Mouse (Mus musculus): Measurements from ENCODE around the gene Htr6. TPM values are rescaled to one million over a fixed set of nuclear protein-coding genes. Genes with fewer than 3 reads are reported as not detected.

Htr6 gene
- polyA plus RNA-seq (2014; fragmentation: Nextera tagmentation; extraction: Ambion mirVana), result 0.11 TPM in 1 of 2 replicates, not detected in the other

GRCm38 (mm10) chr4:139075041-139075711 is at the start of gene Htr6:
TSS of gene Htr6 (minus strand) at chr4:139075570.
- WGBS, result 1% methylated on average over 29 of the region's 77 CpGs
- H3K4me3 ChIP-seq (ENCODE audit: low read depth, low read length), result peak within 1 kb of the TSS; percentile 40
- H3K4me1 ChIP-seq (ENCODE audit: control insufficient read depth, insufficient read depth, low read length), result peaks cover 7% of the 10 kb centered on the region
- no peaks in the 10 kb centered on the region for H3K36me3 ChIP-seq (ENCODE audit: control insufficient read depth, insufficient read depth, low read length)
- no peaks in the 10 kb centered on the region for H3K9me3 ChIP-seq (ENCODE audit: control insufficient read depth, low read length)
- DNase-seq (ENCODE audit: low spot score), result no peak
- no peak for ATAC-seq (ENCODE audit: insufficient read depth, low FRiP score, low TSS enrichment)
- peak within 1 kb of the TSS; percentile 67 for H3K4me2 ChIP-seq (ENCODE audit: low read depth)
- H3K27ac ChIP-seq (ENCODE audit: low read depth, low read length), result no peak within 1 kb of the TSS
- H3K27me3 ChIP-seq (ENCODE audit: control insufficient read depth, insufficient read depth, low read length), result peaks cover 44% of the 10 kb centered on the region
- 0 out of 2 replicates have a peak within 1 kb of the TSS, but pooled peaks have one; percentile 6 for H3K9ac ChIP-seq (ENCODE audit: low read length)

GRCm38 (mm10) chr4:139124940-139125339 is 49.6 kb upstream of the Htr6 start:
- H3K27ac ChIP-seq (ENCODE audit: low read depth, low read length), result no peak overlapping the region
- no peaks in the 10 kb centered on the region for H3K27me3 ChIP-seq (ENCODE audit: control insufficient read depth, insufficient read depth, low read length)
- ATAC-seq (ENCODE audit: insufficient read depth, low FRiP score, low TSS enrichment), result no peak
- WGBS, result 94% methylated on average over 6 of the region's 6 CpGs
- H3K9ac ChIP-seq (ENCODE audit: low read length), result no peak overlapping the region
- no peak for DNase-seq (ENCODE audit: low spot score)
- H3K4me3 ChIP-seq (ENCODE audit: low read depth, low read length), result no peak overlapping the region
- H3K4me1 ChIP-seq (ENCODE audit: control insufficient read depth, insufficient read depth, low read length), result peaks cover 3% of the 10 kb centered on the region
- no peaks in the 10 kb centered on the region for H3K36me3 ChIP-seq (ENCODE audit: control insufficient read depth, insufficient read depth, low read length)
- H3K9me3 ChIP-seq (ENCODE audit: control insufficient read depth, low read length), result no peaks in the 10 kb centered on the region
- no peak overlapping the region for H3K4me2 ChIP-seq (ENCODE audit: low read depth)

- WGBS, result 91% methylated on average over 4 of the region's 4 CpGs
- H3K4me3 ChIP-seq (ENCODE audit: low read depth, low read length), result no peak overlapping the region
- H3K9ac ChIP-seq (ENCODE audit: low read length), result no peak overlapping the region
- H3K27me3 ChIP-seq (ENCODE audit: control insufficient read depth, insufficient read depth, low read length), result no peaks in the 10 kb centered on the region
- no peak overlapping the region for H3K27ac ChIP-seq (ENCODE audit: low read depth, low read length)
- no peaks in the 10 kb centered on the region for H3K9me3 ChIP-seq (ENCODE audit: control insufficient read depth, low read length)
- H3K36me3 ChIP-seq (ENCODE audit: control insufficient read depth, insufficient read depth, low read length), result no peaks in the 10 kb centered on the region
- no peak for ATAC-seq (ENCODE audit: insufficient read depth, low FRiP score, low TSS enrichment)
- H3K4me1 ChIP-seq (ENCODE audit: control insufficient read depth, insufficient read depth, low read length), result no peaks in the 10 kb centered on the region
- no peak for DNase-seq (ENCODE audit: low spot score)
- no peak overlapping the region for H3K4me2 ChIP-seq (ENCODE audit: low read depth)
Observed at GRCm38 (mm10) chr4:139122557-139122956, 47.2 kb upstream of the Htr6 start.

- H3K4me3 ChIP-seq (ENCODE audit: low read depth, low read length), result no peak overlapping the region
- 84% methylated on average over 7 of the region's 7 CpGs for WGBS
- no peaks in the 10 kb centered on the region for H3K27me3 ChIP-seq (ENCODE audit: control insufficient read depth, insufficient read depth, low read length)
- no peak overlapping the region for H3K4me2 ChIP-seq (ENCODE audit: low read depth)
- H3K9me3 ChIP-seq (ENCODE audit: control insufficient read depth, low read length), result no peaks in the 10 kb centered on the region
- no peak overlapping the region for H3K9ac ChIP-seq (ENCODE audit: low read length)
- DNase-seq (ENCODE audit: low spot score) (no peak), ATAC-seq (ENCODE audit: insufficient read depth, low FRiP score, low TSS enrichment) (no peak)
- H3K27ac ChIP-seq (ENCODE audit: low read depth, low read length), result no peak overlapping the region
- no peaks in the 10 kb centered on the region for H3K4me1 ChIP-seq (ENCODE audit: control insufficient read depth, insufficient read depth, low read length)
- H3K36me3 ChIP-seq (ENCODE audit: control insufficient read depth, insufficient read depth, low read length), result no peaks in the 10 kb centered on the region
Observed at GRCm38 (mm10) chr4:139120998-139121397, 45.6 kb upstream of the Htr6 start.

- no peak overlapping the region for H3K4me2 ChIP-seq (ENCODE audit: low read depth)
- ATAC-seq (ENCODE audit: insufficient read depth, low FRiP score, low TSS enrichment) (no peak), DNase-seq (ENCODE audit: low spot score) (no peak)
- no peaks in the 10 kb centered on the region for H3K27me3 ChIP-seq (ENCODE audit: control insufficient read depth, insufficient read depth, low read length)
- H3K9ac ChIP-seq (ENCODE audit: low read length), result no peak overlapping the region
- no peaks in the 10 kb centered on the region for H3K9me3 ChIP-seq (ENCODE audit: control insufficient read depth, low read length)
- WGBS, result 93% methylated on average over 4 of the region's 4 CpGs
- H3K4me3 ChIP-seq (ENCODE audit: low read depth, low read length), result no peak overlapping the region
- H3K4me1 ChIP-seq (ENCODE audit: control insufficient read depth, insufficient read depth, low read length), result no peaks in the 10 kb centered on the region
- no peak overlapping the region for H3K27ac ChIP-seq (ENCODE audit: low read depth, low read length)
- no peaks in the 10 kb centered on the region for H3K36me3 ChIP-seq (ENCODE audit: control insufficient read depth, insufficient read depth, low read length)
Observed at GRCm38 (mm10) chr4:139120281-139120814, 45.0 kb upstream of the Htr6 start.

- Histone ChIP-seq H3K9ac (ENCODE audit: low read length) (no peak overlapping the region), H3K36me3 (ENCODE audit: control insufficient read depth, insufficient read depth, low read length) (no peaks in the 10 kb centered on the region), H3K27me3 (ENCODE audit: control insufficient read depth, insufficient read depth, low read length) (no peaks in the 10 kb centered on the region), H3K4me1 (ENCODE audit: control insufficient read depth, insufficient read depth, low read length) (no peaks in the 10 kb centered on the region), H3K4me3 (ENCODE audit: low read depth, low read length) (no peak overlapping the region), H3K27ac (ENCODE audit: low read depth, low read length) (no peak overlapping the region), H3K4me2 (ENCODE audit: low read depth) (no peak overlapping the region), H3K9me3 (ENCODE audit: control insufficient read depth, low read length) (no peaks in the 10 kb centered on the region)
- no peak for ATAC-seq (ENCODE audit: insufficient read depth, low FRiP score, low TSS enrichment)
- 90% methylated on average over 3 of the region's 3 CpGs for WGBS
- no peak for DNase-seq (ENCODE audit: low spot score)
Observed at GRCm38 (mm10) chr4:139116356-139117063, 41.1 kb upstream of the Htr6 start.

- no peaks in the 10 kb centered on the region for H3K9me3 ChIP-seq (ENCODE audit: control insufficient read depth, low read length)
- H3K27me3 ChIP-seq (ENCODE audit: control insufficient read depth, insufficient read depth, low read length), result no peaks in the 10 kb centered on the region
- no peak overlapping the region for H3K9ac ChIP-seq (ENCODE audit: low read length)
- H3K4me1 ChIP-seq (ENCODE audit: control insufficient read depth, insufficient read depth, low read length), result no peaks in the 10 kb centered on the region
- H3K4me2 ChIP-seq (ENCODE audit: low read depth), result no peak overlapping the region
- no peak overlapping the region for H3K27ac ChIP-seq (ENCODE audit: low read depth, low read length)
- 85% methylated on average over 5 of the region's 5 CpGs for WGBS
- DNase-seq (ENCODE audit: low spot score), result no peak
- H3K4me3 ChIP-seq (ENCODE audit: low read depth, low read length), result no peak overlapping the region
- H3K36me3 ChIP-seq (ENCODE audit: control insufficient read depth, insufficient read depth, low read length), result no peaks in the 10 kb centered on the region
- ATAC-seq (ENCODE audit: insufficient read depth, low FRiP score, low TSS enrichment), result no peak
Observed at GRCm38 (mm10) chr4:139115721-139116120, 40.4 kb upstream of the Htr6 start.

- Histone ChIP-seq H3K27ac (ENCODE audit: low read depth, low read length) (no peak overlapping the region), H3K27me3 (ENCODE audit: control insufficient read depth, insufficient read depth, low read length) (no peaks in the 10 kb centered on the region), H3K36me3 (ENCODE audit: control insufficient read depth, insufficient read depth, low read length) (no peaks in the 10 kb centered on the region), H3K4me3 (ENCODE audit: low read depth, low read length) (no peak overlapping the region), H3K9me3 (ENCODE audit: control insufficient read depth, low read length) (no peaks in the 10 kb centered on the region), H3K4me2 (ENCODE audit: low read depth) (no peak overlapping the region), H3K9ac (ENCODE audit: low read length) (no peak overlapping the region), H3K4me1 (ENCODE audit: control insufficient read depth, insufficient read depth, low read length) (no peaks in the 10 kb centered on the region)
- WGBS, result 73% methylated on average over 3 of the region's 3 CpGs
- ATAC-seq (ENCODE audit: insufficient read depth, low FRiP score, low TSS enrichment) (no peak), DNase-seq (ENCODE audit: low spot score) (no peak)
Observed at GRCm38 (mm10) chr4:139112482-139112881, 37.1 kb upstream of the Htr6 start.

GRCm38 (mm10) chr4:139111421-139111820 is 36.1 kb upstream of the Htr6 start:
- Histone ChIP-seq H3K27me3 (ENCODE audit: control insufficient read depth, insufficient read depth, low read length) (no peaks in the 10 kb centered on the region), H3K9me3 (ENCODE audit: control insufficient read depth, low read length) (no peaks in the 10 kb centered on the region), H3K4me1 (ENCODE audit: control insufficient read depth, insufficient read depth, low read length) (no peaks in the 10 kb centered on the region), H3K36me3 (ENCODE audit: control insufficient read depth, insufficient read depth, low read length) (no peaks in the 10 kb centered on the region), H3K27ac (ENCODE audit: low read depth, low read length) (no peak overlapping the region), H3K4me3 (ENCODE audit: low read depth, low read length) (no peak overlapping the region), H3K9ac (ENCODE audit: low read length) (no peak overlapping the region), H3K4me2 (ENCODE audit: low read depth) (no peak overlapping the region)
- DNase-seq (ENCODE audit: low spot score), result no peak
- WGBS, result 62% methylated on average over 3 of the region's 3 CpGs
- no peak for ATAC-seq (ENCODE audit: insufficient read depth, low FRiP score, low TSS enrichment)

Data from neural tube, embryonic 11.5 days (tissue).